Mouse (Mus musculus) MEL (cell line): ENCODE results near the gene Samd5. TPM values are rescaled to one million over a fixed set of nuclear protein-coding genes. Genes with fewer than 3 reads are reported as not detected.

Source experiments
- DNase-seq: peaks from one replicate; pipeline ENCODE4 v3.0.0; 2011; ENCODE audit warnings: low read depth, low spot score
- H3K27ac ChIP-seq: 2 replicates; pipeline ENCODE4 v1.5.1; 2012; ENCODE audit warnings: low read depth, mild to moderate bottlenecking, control low read depth, low read length, moderate library complexity; ENCODE audit not compliant: control insufficient read depth
- H3K27me3 ChIP-seq, 2 experiments: fragments of 150-350 bp in 1 of 2; sonication (generic) in 1 of 2; 2 replicates each; pipeline ENCODE4 v1.6.1; 2012; ENCODE audit warnings: low read length in 2 of 2, mild to moderate bottlenecking in 2 of 2, improper control_type of control experiment in 1 of 2, moderate library complexity in 1 of 2; ENCODE audit not compliant: insufficient read depth in 2 of 2, control insufficient read depth in 1 of 2
- H3K36me3 ChIP-seq, 2 experiments: 2 replicates each; pipeline ENCODE4 v1.6.1; 2012 to 2014; ENCODE audit warnings: low read length in 2 of 2, improper control_type of control experiment in 1 of 2, inconsistent platforms in 1 of 2, mild to moderate bottlenecking in 1 of 2; ENCODE audit not compliant: insufficient read depth in 2 of 2, control insufficient read depth in 1 of 2
- H3K4me1 ChIP-seq, 2 experiments: fragments of 150-350 bp in 1 of 2; sonication (generic) in 1 of 2; 2 replicates each; pipeline ENCODE4 v1.6.1; 2012; ENCODE audit warnings: low read length in 2 of 2, improper control_type of control experiment in 1 of 2, mild to moderate bottlenecking in 1 of 2; ENCODE audit not compliant: insufficient read depth in 2 of 2, control insufficient read depth in 1 of 2
- H3K4me3 ChIP-seq, 2 experiments: fragments of 150-350 bp in 1 of 2; sonication (generic) in 1 of 2; 2 replicates each; pipeline ENCODE4 v1.5.1; 2012; ENCODE audit warnings: low read depth in 2 of 2, low read length in 2 of 2, mild to moderate bottlenecking in 2 of 2, moderate library complexity in 2 of 2, control low read depth in 1 of 2, improper control_type of control experiment in 1 of 2; ENCODE audit not compliant: control insufficient read depth in 1 of 2, insufficient read depth in 1 of 2
- H3K79me2 ChIP-seq: 2 replicates; pipeline ENCODE4 v1.6.1; 2012; ENCODE audit warnings: mild to moderate bottlenecking, low read length, moderate library complexity; ENCODE audit not compliant: control insufficient read depth, poor library complexity, insufficient read depth
- H3K9ac ChIP-seq: 2 replicates; pipeline ENCODE4 v1.6.1; 2012; ENCODE audit warnings: low read depth, mild to moderate bottlenecking, control low read depth, low read length, moderate library complexity; ENCODE audit not compliant: control insufficient read depth, poor library complexity, severe bottlenecking
- H3K9me3 ChIP-seq: fragments of 150-350 bp; sonication (generic); replicated peaks from 2 replicates; pipeline ENCODE4 v1.6.1; 2012; ENCODE audit warnings: mild to moderate bottlenecking, low read length, improper control_type of control experiment, moderate library complexity; ENCODE audit not compliant: insufficient read depth
- CHD2 ChIP-seq: IDR thresholded peaks from 2 replicates; pipeline ENCODE4 v1.6.1; 2011; ENCODE audit warnings: low read length, improper control_type of control experiment
- CTCF ChIP-seq, 3 experiments: IDR thresholded peaks in 2 of 3; conservative IDR thresholded peaks in 1 of 3; 2 replicates each; pipeline ENCODE4 v1.5.1; 2011 to 2012; ENCODE audit warnings: low read length in 3 of 3, low read depth in 2 of 3, mild to moderate bottlenecking in 2 of 3, improper control_type of control experiment in 1 of 3, inconsistent platforms in 1 of 3, mixed read lengths in 1 of 3, moderate library complexity in 1 of 3; ENCODE audit not compliant: control insufficient read depth in 1 of 3, insufficient read depth in 1 of 3, poor library complexity in 1 of 3, severe bottlenecking in 1 of 3
- E2F4 ChIP-seq: IDR thresholded peaks from 2 replicates; pipeline ENCODE4 v1.6.1; 2011; ENCODE audit warnings: low read depth, low read length, improper control_type of control experiment, borderline replicate concordance
- ELF1 ChIP-seq: IDR thresholded peaks from 2 replicates; pipeline ENCODE4 v1.6.1; 2014; ENCODE audit warnings: low read depth, mild to moderate bottlenecking, inconsistent platforms, low read length, improper control_type of control experiment, moderate library complexity
- EP300 ChIP-seq, 2 experiments: IDR thresholded peaks; 2 replicates each; pipeline ENCODE4 v1.6.1; 2011; ENCODE audit warnings: improper control_type of control experiment in 2 of 2, low read length in 2 of 2, low read depth in 1 of 2, mild to moderate bottlenecking in 1 of 2
- ETS1 ChIP-seq: IDR thresholded peaks from 2 replicates; pipeline ENCODE4 v1.6.1; 2012; ENCODE audit warnings: low read depth, mild to moderate bottlenecking, inconsistent platforms, low read length, improper control_type of control experiment, moderate library complexity
- GATA1 ChIP-seq: IDR thresholded peaks from 2 replicates; pipeline ENCODE4 v1.6.1; 2011; ENCODE audit warnings: low read depth, low read length, improper control_type of control experiment
- KAT2A ChIP-seq: conservative IDR thresholded peaks from 2 replicates; pipeline ENCODE4 v1.6.1; 2012; ENCODE audit warnings: low read depth, low read length, improper control_type of control experiment, inconsistent platforms
- MAFK ChIP-seq: IDR thresholded peaks from 2 replicates; pipeline ENCODE4 v1.6.1; 2011; ENCODE audit warnings: low read depth, mild to moderate bottlenecking, low read length, improper control_type of control experiment, borderline replicate concordance
- MAZ ChIP-seq: IDR thresholded peaks from 2 replicates; pipeline ENCODE4 v1.6.1; 2012; ENCODE audit warnings: low read depth, mild to moderate bottlenecking, inconsistent platforms, low read length, improper control_type of control experiment
- MEF2A ChIP-seq: IDR thresholded peaks from 2 replicates; pipeline ENCODE4 v1.6.1; 2014; ENCODE audit warnings: low read depth, mild to moderate bottlenecking, inconsistent platforms, low read length, improper control_type of control experiment; ENCODE audit not compliant: poor library complexity, insufficient replicate concordance, severe bottlenecking; ENCODE audit errors: extremely low read depth
- NRF1 ChIP-seq: IDR thresholded peaks from 2 replicates; pipeline ENCODE4 v1.6.1; 2014; ENCODE audit warnings: low read depth, mild to moderate bottlenecking, inconsistent platforms, low read length, improper control_type of control experiment, moderate library complexity; ENCODE audit not compliant: poor library complexity, insufficient read depth, severe bottlenecking
- POLR2A ChIP-seq, 2 experiments: IDR thresholded peaks; 2 replicates each; pipeline ENCODE4 v1.6.1; 2011 to 2012; ENCODE audit warnings: low read length in 2 of 2, mild to moderate bottlenecking in 2 of 2, control low read depth in 1 of 2, improper control_type of control experiment in 1 of 2, low read depth in 1 of 2, moderate library complexity in 1 of 2; ENCODE audit not compliant: control insufficient read depth in 1 of 2, insufficient read depth in 1 of 2, poor library complexity in 1 of 2
- RCOR1 ChIP-seq: IDR thresholded peaks from 2 replicates; pipeline ENCODE4 v1.6.1; 2012; ENCODE audit warnings: low read depth, mild to moderate bottlenecking, inconsistent platforms, low read length, improper control_type of control experiment
- TAL1 ChIP-seq: IDR thresholded peaks from 2 replicates; pipeline ENCODE4 v1.6.1; 2012; ENCODE audit warnings: mild to moderate bottlenecking, inconsistent platforms, low read length, moderate library complexity, mixed read lengths
- TCF12 ChIP-seq: IDR thresholded peaks from 2 replicates; pipeline ENCODE4 v1.6.1; 2014; ENCODE audit warnings: low read depth, mild to moderate bottlenecking, inconsistent platforms, low read length, improper control_type of control experiment, moderate library complexity
- USF1 ChIP-seq: IDR thresholded peaks from 2 replicates; pipeline ENCODE4 v1.6.1; 2014; ENCODE audit warnings: low read depth, mild to moderate bottlenecking, inconsistent platforms, low read length, improper control_type of control experiment, moderate library complexity
- ZC3H11A ChIP-seq: IDR thresholded peaks from 2 replicates; pipeline ENCODE4 v1.6.1; 2012; ENCODE audit warnings: low read depth, mild to moderate bottlenecking, inconsistent platforms, low read length, improper control_type of control experiment
- ZKSCAN1 ChIP-seq: IDR thresholded peaks from 2 replicates; pipeline ENCODE4 v1.6.1; 2012; ENCODE audit warnings: low read depth, mild to moderate bottlenecking, inconsistent platforms, low read length, improper control_type of control experiment, moderate library complexity
- polyA plus RNA-seq, 2 experiments: library from polyadenylated mRNA; stranded (reverse) in 1 of 2; unstranded in 1 of 2; fragments of >175 nt in 1 of 2; fragments of >200 nt in 1 of 2; gene quantifications; 2 replicates each; pipeline versions ENCODE4 v1.2.1 to v1.2.4; 2012; ENCODE audit warnings: low replicate concordance in 2 of 2, low read depth in 1 of 2; ENCODE audit not compliant: insufficient read length in 2 of 2, insufficient read depth in 1 of 2, missing spikeins in 1 of 2
- total RNA-seq: library from RNA; depleted of rRNA; stranded (reverse); fragments of 300-350 nt; gene quantifications from 2 replicates; pipeline ENCODE4 v1.2.3, GENCODE M21; 2012

Gene Samd5
- total and polyA plus RNA-seq, 3 experiments: 0.01 TPM; not detected in 2

DNA sequence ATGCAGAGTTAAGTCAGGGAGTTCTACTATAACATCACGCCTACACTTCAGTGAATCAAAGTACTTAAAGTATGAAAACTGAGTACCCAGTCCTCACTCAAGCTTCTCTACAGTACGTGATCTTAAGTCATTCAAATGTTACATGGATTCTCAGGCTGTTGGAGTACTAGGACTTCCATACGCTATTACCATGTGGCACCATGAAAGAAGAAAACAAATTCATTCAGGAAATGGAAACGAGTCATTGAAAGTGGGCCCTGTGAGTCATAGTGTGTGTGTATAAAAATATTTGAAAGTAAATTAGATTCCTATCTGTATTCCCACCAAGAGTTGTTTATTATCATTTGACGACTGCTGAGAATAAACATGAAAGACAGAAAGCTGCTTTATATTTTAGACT, 71.7 kb downstream of the Samd5 start:
- TF ChIP-seq ETS1 (no peak), CHD2 (no peak), RCOR1 (no peak), CTCF (IDR thresholded peaks at IDR 0.05 in 2 of 3, conservative IDR thresholded peaks at IDR 0.05 in 1 of 3; ENCODE audit: control insufficient read depth in 1 of 3, insufficient read depth in 1 of 3, low read depth in 2 of 3, low read length in 3 of 3, poor library complexity in 1 of 3, severe bottlenecking in 1 of 3) (no peak), E2F4 (no peak), KAT2A (no peak), TAL1 (no peak)
- TF ChIP-seq, all 39 proteins: peak for 0
- no peaks in the 10 kb centered on the region for H3K4me1 ChIP-seq
- no peak for DNase-seq
- H3K27ac ChIP-seq: no peak overlapping the region
- no peak overlapping the region for H3K4me3 ChIP-seq
- no peaks in the 10 kb centered on the region for H3K27me3 ChIP-seq
- no peaks in the 10 kb centered on the region for H3K36me3 ChIP-seq
- H3K79me2 ChIP-seq: no peaks in the 10 kb centered on the region
- H3K9me3 ChIP-seq: no peaks in the 10 kb centered on the region
- no peak overlapping the region for H3K9ac ChIP-seq

DNA sequence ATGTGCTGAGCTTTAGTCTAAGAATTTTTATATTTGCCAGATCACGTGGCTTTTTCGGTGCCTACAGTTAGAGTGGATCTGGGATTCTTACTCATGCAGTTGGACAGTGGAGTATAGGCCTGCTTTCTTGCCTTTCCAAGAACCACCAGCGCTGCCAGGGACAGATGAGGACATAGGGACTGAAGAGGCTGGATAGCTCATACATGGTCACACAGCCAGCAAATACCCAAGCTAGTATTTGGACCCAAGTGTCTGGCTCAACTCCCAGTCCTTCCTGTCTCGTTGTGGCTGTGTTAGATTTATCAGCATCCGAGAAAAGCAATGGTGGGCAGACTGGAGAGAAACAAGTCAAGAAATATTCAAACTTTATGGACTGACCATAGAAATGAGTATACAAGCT, 72.2 kb downstream of the Samd5 start:
- no peak overlapping the region for H3K27ac ChIP-seq
- H3K4me3 ChIP-seq: no peak overlapping the region
- no peak overlapping the region for H3K9ac ChIP-seq
- DNase-seq: no peak
- H3K4me1 ChIP-seq: no peaks in the 10 kb centered on the region
- no peaks in the 10 kb centered on the region for H3K9me3 ChIP-seq
- H3K36me3 ChIP-seq: no peaks in the 10 kb centered on the region
- no peaks in the 10 kb centered on the region for H3K79me2 ChIP-seq
- H3K27me3 ChIP-seq: no peaks in the 10 kb centered on the region
- TF ChIP-seq CHD2: no peak
- TF ChIP-seq KAT2A: no peak
- no peak for TF ChIP-seq ETS1
- TF ChIP-seq ZC3H11A: no peak
- TF ChIP-seq ELF1: no peak
- no peak for TF ChIP-seq MAZ
- TF ChIP-seq GATA1: no peak
- no peak for TF ChIP-seq MAFK
- TF ChIP-seq MEF2A: no peak
- no peak for TF ChIP-seq TCF12
- TF ChIP-seq NRF1: no peak
- TF ChIP-seq ZKSCAN1: no peak
- no peak for TF ChIP-seq POLR2A (IDR thresholded peaks at IDR 0.05; ENCODE audit: control insufficient read depth in 1 of 2, insufficient read depth in 1 of 2, low read depth in 1 of 2, low read length in 2 of 2, poor library complexity in 1 of 2)
- no peak for TF ChIP-seq USF1
- TF ChIP-seq E2F4: no peak
- no peak for TF ChIP-seq EP300 (IDR thresholded peaks at IDR 0.05; ENCODE audit: low read depth in 1 of 2, low read length in 2 of 2)
